Mouse (Mus musculus) liver, postnatal 0 days (tissue): Measurements from ENCODE around the gene Flad1.

Experiments used
- CTCF ChIP-seq: sonication (generic); IDR thresholded peaks from 2 replicates; pipeline ENCODE4 v1.5.1; 2016; ENCODE audit warnings: antibody characterized with exemption, low read depth
- EP300 ChIP-seq: IDR thresholded peaks from 2 replicates; pipeline ENCODE4 v1.6.1; 2016; ENCODE audit warnings: antibody characterized with exemption, low read depth, mild to moderate bottlenecking

- TF ChIP-seq EP300, result no peak
- TF ChIP-seq CTCF, result no peak
Observed at GRCm38 (mm10) chr3:89393605-89394004, 18.1 kb downstream of the Flad1 start.
